ENCODE assay signal across 38 mouse cellular contexts in genomic region chr3:93411905-93412304, GRCm38 (mm10). TPM values are rescaled to one million over a fixed set of nuclear protein-coding genes. Genes with fewer than 3 reads are reported as not detected.
"Had no signal": no experiment of that assay in that cellular context is flagged by ENCODE, and none has a peak within 500 bp of the region (broad histone marks: within the 10 kb centered on the region; RNA-seq: fewer than 3 reads in every experiment).

No protein-coding gene starts in this region.

- H3K4me1 ChIP-seq: heart, embryonic 13.5 days; heart, embryonic 15.5 days; hindbrain, embryonic 13.5 days; hindbrain, embryonic 15.5 days; intestine, embryonic 15.5 days; limb, embryonic 10.5 days; limb, embryonic 12.5 days; liver, embryonic 13.5 days; liver, embryonic 15.5 days had no signal

- H3K4me2 ChIP-seq: heart, embryonic 11.5 days; heart, embryonic 13.5 days; heart, embryonic 15.5 days; hindbrain, embryonic 13.5 days; hindbrain, embryonic 15.5 days; intestine, embryonic 15.5 days; limb, embryonic 12.5 days; liver, embryonic 11.5 days; liver, embryonic 13.5 days; liver, embryonic 15.5 days had no signal

- H3K27me3 ChIP-seq: heart, embryonic 13.5 days; heart, embryonic 15.5 days; hindbrain, embryonic 13.5 days; hindbrain, embryonic 15.5 days; intestine, embryonic 15.5 days; limb, embryonic 12.5 days; liver, embryonic 13.5 days; liver, embryonic 15.5 days had no signal

- H3K9me3 ChIP-seq: heart, embryonic 13.5 days; heart, embryonic 15.5 days; hindbrain, embryonic 13.5 days; hindbrain, embryonic 15.5 days; intestine, embryonic 15.5 days; limb, embryonic 10.5 days; limb, embryonic 12.5 days; liver, embryonic 13.5 days; liver, embryonic 15.5 days had no signal

- DNase-seq: gastrocnemius, postnatal 14 days; gastrocnemius, postnatal 36 days; heart, adult 11 months; heart, adult 2 months; heart, postnatal 14 days; heart, postnatal 36 days; kidney, adult 18-20 months; kidney, adult 8-10 months; kidney, postnatal 10 days; kidney, postnatal 25 days; kidney, postnatal 4 days; liver; liver, embryonic 13.5 days had no signal

- H3K27ac ChIP-seq: heart, adult 2 months; heart, embryonic 13.5 days; heart, embryonic 15.5 days; hindbrain, embryonic 13.5 days; hindbrain, embryonic 15.5 days; intestine, embryonic 15.5 days; layer of hippocampus, adult 2 months; left cerebral cortex, adult 2 months; limb, embryonic 10.5 days; limb, embryonic 12.5 days; liver, embryonic 13.5 days; liver, embryonic 15.5 days had no signal

- ATAC-seq: inflammation-experienced regulatory T-cells, adult 6 months; intestine, embryonic 15.5 days; intestine, postnatal 0 days had no signal

- H3K9ac ChIP-seq: heart, embryonic 13.5 days; heart, embryonic 15.5 days; hindbrain, embryonic 13.5 days; hindbrain, embryonic 15.5 days; intestine, embryonic 15.5 days; limb, embryonic 12.5 days; liver, embryonic 13.5 days; liver, embryonic 15.5 days had no signal

- H3K4me3 ChIP-seq: heart, adult 2 months; heart, embryonic 13.5 days; heart, embryonic 15.5 days; hindbrain, embryonic 13.5 days; hindbrain, embryonic 15.5 days; intestine, embryonic 15.5 days; layer of hippocampus, adult 2 months; left cerebral cortex, adult 2 months; limb, embryonic 10.5 days; limb, embryonic 12.5 days; liver, embryonic 13.5 days; liver, embryonic 15.5 days had no signal

- H3K36me3 ChIP-seq: heart, embryonic 13.5 days; heart, embryonic 15.5 days; hindbrain, embryonic 13.5 days; hindbrain, embryonic 15.5 days; intestine, embryonic 15.5 days; limb, embryonic 10.5 days; limb, embryonic 12.5 days; liver, embryonic 13.5 days; liver, embryonic 15.5 days had no signal

RNA-seq across cellular contexts. Expression of gene Rptn, which starts 18.4 kb away (rescaled TPM):
- total RNA-seq: gastrocnemius, adult 8-10 months; gastrocnemius, postnatal 14 days; gastrocnemius, postnatal 36 days; heart, adult 2 months; heart, postnatal 36 days; hematopoietic stem cell, adult 5-6 weeks; layer of hippocampus, adult 2 months; layer of hippocampus, postnatal 10 days; layer of hippocampus, postnatal 25 days; left cerebral cortex, adult 2 months; left cerebral cortex, postnatal 14 days; left cerebral cortex, postnatal 36 days had no signal
- polyA plus RNA-seq: gonadal fat pad, adult 2 months; heart, embryonic 11.5 days; heart, embryonic 13.5 days; heart, embryonic 15.5 days; heart, postnatal 0 days; hindbrain, embryonic 11.5 days; hindbrain, embryonic 13.5 days; hindbrain, embryonic 15.5 days; inflammation-experienced regulatory T-cells, adult 6 months; intestine, embryonic 15.5 days; intestine, postnatal 0 days; kidney, embryonic 14.5 days; limb, embryonic 10.5 days; limb, embryonic 12.5 days; limb, embryonic 14.5 days; liver, embryonic 11.5 days; liver, embryonic 13.5 days; liver, embryonic 15.5 days had no signal

RNA-seq across cellular contexts. Expression of gene Tchh, which starts 30.2 kb away (rescaled TPM):
- total RNA-seq: gastrocnemius, postnatal 36 days; hematopoietic stem cell, adult 5-6 weeks had no signal

RNA-seq across cellular contexts. Expression of gene Tchhl1, which starts 56.6 kb away (rescaled TPM):
- total RNA-seq: gastrocnemius, adult 8-10 months; gastrocnemius, postnatal 14 days; gastrocnemius, postnatal 36 days; heart, adult 2 months; heart, postnatal 14 days; heart, postnatal 36 days; hematopoietic stem cell, adult 5-6 weeks; layer of hippocampus, adult 2 months; layer of hippocampus, postnatal 10 days; layer of hippocampus, postnatal 25 days; left cerebral cortex, adult 2 months; left cerebral cortex, postnatal 14 days; left cerebral cortex, postnatal 36 days had no signal
- polyA plus RNA-seq: heart, adult 2 months; heart, embryonic 11.5 days; heart, embryonic 13.5 days; heart, embryonic 15.5 days; heart, postnatal 0 days; hindbrain, embryonic 11.5 days; hindbrain, embryonic 13.5 days; inflammation-experienced regulatory T-cells, adult 6 months; intestine, embryonic 15.5 days; limb, embryonic 10.5 days; limb, embryonic 12.5 days; limb, embryonic 14.5 days; liver, embryonic 11.5 days; liver, embryonic 13.5 days; liver, embryonic 15.5 days had no signal
